Mouse (Mus musculus) adrenal gland, adult 8-10 months (tissue): ENCODE data around the gene Filip1l. TPM values are rescaled to one million over a fixed set of nuclear protein-coding genes. Genes with fewer than 3 reads are reported as not detected.
A peak's percentile ranks its signal among the peaks of the same experiment; 100 is the strongest.

Experiments
- DNase-seq: peaks from one replicate; pipeline ENCODE4 v3.0.0; 2022
- total RNA-seq, 4 experiments: library from RNA; stranded (reverse); gene quantifications; 2 replicates each; pipeline ENCODE4 v1.2.4; 2022

Filip1l gene
- total RNA-seq, 4 experiments from 2014 or later, result 15.2 to 32.3 (median 24.5) TPM

DNA sequence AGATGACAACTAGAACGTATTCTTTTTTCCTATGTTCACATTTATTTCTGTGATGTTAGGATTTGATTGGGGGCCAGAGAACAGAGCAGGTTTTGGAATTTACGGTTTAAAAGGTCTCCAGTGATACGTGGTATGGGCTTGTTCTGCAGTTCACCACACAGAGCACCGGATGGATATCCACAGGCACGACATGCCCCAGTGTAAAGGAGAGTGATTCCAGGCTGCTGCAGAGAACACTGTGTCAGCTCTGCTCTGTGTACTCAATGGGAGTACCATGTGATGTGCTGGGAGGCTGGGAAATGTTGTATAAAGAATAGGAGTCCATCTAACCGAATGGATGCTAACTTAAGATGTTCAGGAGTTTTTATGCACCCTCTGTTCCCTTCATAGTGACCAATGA is 1.0 kb downstream of the Filip1l start:
- DNase-seq, result no peak

DNA sequence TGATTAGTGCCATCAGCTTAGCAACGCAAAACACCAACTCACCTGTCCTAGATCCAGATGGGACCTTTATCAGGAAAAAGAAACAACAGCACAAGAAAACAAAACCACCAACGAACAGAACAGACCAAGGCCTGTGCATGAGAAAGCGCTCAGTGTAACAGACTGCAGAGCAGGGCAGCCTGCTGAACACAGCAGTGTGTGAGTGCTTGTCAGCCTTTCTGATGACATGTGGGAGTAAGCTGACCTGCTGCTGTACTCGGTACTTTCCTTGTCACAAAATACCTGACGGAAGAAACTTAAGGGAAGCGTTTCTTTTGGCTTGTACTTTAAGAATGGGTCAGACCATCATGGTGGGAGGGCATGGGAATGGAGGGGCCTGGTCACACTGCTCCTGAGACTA is 3.6 kb downstream of the Filip1l start:
- DNase-seq, result no peak

DNA sequence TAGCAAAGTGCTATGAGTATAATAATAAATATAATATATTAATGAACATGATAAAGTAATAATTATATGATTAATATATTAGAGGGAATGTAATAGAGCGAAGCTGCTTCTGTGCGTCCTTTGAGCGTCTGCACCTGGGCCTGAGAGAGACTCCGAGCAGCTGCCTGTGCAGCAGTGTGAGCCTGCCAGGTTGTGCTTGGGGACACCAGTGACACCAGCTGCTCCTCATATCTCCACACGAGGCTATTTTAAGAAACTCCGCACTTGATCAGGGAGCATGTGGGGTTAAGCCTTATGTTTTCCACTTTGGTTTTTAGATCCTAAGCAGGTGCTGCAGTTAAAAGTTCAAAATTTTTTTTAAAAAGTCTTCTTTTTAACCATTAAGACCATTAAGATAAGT is 4.1 kb downstream of the Filip1l start:
- DNase-seq, result no peak

DNA sequence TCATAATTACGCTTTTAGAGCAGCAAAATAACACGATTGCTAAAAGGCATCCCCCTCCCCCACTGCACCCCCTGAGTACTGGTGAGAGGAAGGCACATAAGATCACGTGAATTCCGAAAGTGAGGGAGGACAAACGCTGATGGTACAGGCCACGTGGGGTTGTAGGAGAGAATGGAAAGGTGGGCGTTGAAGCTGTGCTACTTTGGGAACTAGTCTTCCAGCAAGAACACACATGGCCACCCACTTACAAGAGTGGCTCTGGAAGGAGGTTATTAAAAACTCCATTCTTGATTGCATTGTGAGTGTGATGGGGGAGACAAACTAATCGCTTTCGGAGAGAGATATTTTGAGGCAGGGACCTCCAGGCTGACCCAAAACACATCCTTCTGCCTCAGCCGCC is 6.4 kb downstream of the Filip1l start:
- DNase-seq, result no peak

DNA sequence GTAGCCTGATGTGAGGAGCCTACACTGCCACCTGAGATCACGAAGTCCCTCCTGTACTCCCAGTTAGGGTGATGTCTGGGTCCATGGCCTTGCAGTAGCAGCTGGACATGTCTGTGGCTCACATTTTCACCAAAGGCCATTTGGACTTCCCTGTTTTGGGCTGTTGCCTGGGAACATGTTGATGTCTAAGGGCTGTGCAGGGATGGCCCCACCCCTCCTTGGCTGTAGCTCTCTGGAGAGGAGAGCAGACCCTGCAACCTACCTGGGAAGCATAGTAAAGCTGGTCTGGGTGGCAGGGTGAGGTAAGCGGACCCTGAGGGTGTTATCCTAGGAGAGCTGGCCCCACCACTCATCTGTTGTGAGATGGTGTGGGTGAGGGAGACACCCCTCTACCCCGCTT is 7.9 kb downstream of the Filip1l start:
- DNase-seq, result no peak

DNA sequence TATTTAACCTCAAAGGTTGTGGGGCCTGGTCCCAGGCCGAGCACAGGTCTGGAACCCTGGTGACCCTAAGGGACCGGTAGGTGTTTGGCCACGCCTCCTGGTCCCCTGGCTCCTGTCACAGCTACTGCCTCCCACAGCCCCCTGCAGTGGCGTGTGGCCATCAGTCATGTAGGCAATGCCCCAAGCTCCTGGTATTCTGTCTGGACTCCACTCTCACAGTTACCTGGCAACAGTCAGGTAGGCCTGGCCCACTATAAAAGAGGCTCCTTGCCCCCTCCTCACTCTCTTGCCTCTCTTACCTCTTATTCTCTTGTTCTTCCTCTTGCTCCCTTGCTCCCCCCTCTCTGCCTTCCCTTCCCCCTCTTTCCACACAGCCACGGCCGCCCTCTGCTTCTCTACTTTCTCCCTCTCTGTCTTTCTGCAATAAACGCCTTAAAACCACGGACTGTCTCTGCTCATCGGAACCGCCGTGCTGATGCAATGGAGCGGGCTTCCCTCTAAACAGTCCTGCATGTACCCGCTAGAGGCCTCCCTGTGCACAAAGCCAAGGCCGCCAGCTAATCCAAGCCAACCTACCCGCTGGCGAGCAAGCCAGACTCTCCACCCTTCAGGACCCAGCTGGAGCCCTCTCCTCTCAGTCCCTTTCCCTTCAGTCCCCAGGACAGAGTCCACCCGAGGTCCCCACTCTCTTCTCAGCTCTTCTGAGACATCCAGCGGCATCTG is 9.9 kb downstream of the Filip1l start:
- peak; percentile 71 for DNase-seq

DNA sequence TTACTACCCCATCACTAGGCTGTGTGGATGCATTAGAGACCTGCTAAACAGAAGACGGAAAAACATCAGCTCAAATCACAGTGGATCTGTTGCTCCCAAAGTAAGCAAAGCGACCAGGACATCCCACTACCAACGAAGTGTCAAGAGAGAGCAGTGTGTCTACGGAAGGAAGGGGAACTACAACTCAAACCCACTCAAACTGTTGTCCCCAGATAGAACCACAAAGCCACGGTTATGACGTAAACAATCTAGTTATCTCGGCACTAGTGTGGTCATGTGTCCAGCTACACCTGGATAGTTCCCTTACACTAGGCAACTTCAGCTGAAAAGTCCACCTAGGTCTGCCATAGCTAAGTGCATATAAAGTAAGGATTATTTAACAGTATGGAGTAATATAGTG is 11.6 kb downstream of the Filip1l start:
- DNase-seq, result no peak

DNA sequence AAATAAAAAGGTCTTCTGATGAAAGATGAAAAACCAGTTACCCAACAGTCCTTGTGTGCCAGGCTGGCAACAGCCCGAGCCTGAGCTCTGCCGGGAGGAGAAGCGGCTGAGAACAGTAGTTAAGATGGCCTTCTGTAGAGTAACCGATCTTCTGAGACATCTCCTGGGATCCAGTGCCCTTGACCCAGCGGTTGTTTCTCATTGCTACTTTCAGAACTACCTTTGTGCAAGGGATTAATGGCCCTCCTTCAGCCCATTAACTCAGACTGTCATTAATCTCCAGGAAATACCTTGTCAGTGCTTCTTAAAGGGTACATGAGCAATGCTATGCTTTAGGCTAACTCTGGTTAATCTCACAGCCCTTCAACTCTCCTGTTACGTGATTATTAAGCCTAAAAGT is 13.2 kb downstream of the Filip1l start:
- peak; percentile 63 for DNase-seq

DNA sequence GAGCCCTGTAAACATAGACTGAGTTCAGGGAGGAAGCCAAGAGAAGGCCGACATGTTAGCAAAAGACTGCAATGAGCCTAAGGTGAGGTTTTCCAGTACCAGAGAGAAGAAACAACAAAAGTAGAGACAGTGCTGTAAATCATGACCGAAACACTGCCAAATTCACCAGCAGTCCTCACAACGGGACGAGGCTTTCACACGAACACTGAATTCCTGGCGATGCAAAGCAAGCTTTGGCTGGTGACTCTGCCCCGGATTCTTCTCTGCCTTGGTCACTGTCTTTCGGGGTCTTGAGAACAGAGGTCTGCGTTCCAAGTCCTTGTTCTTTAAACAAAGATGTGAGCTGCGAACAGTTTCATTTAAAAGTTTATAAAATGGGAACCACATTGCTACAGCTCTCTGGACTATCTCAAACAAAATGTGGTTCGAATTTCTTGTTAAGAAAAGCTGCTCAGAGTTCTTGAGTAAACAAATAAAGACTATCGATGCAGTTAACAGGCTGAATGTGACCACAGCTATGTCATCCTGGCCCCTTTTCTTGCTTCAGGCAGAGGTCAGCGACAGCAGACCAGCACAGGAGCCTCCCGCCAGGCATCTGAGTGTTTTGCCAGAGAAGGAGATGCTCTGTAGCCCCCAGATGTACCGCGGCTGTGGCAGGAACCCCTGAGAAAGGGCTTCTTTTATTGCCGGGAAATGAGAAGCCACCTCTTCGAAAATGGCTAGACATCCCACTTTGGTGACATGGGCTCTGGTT is 14.2 kb downstream of the Filip1l start:
- DNase-seq, result no peak

DNA sequence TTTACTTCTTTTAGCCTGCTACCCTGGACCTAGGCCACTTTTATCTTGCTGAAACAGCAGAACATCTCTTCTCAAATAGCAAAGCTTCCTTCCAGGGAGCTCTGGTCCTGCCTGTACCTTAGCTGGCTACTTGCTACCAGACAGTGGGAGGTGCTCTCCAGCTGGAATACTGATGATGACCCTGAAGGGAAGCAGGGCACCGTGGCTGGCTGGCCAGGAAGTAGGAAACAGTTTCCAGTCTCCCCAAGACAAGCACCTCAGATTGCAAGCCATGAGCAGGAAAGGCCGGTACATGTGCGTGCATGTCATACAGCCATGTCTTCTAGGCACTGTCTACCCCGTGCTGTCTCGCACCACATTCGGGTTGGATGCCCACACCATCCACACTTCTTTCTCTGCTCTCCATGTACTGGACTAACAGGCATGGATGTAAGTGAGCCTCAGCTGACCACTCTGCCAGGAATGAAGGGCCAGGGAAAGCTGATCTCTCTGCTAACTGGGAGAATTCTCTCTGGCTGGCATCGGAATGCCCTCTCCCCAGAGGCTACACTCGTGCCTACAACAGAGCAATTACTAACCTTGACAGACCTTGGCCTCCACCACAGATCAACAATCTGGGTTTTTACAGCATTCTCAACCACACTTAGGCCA is 17.1 kb downstream of the Filip1l start:
- DNase-seq, result no peak

DNA sequence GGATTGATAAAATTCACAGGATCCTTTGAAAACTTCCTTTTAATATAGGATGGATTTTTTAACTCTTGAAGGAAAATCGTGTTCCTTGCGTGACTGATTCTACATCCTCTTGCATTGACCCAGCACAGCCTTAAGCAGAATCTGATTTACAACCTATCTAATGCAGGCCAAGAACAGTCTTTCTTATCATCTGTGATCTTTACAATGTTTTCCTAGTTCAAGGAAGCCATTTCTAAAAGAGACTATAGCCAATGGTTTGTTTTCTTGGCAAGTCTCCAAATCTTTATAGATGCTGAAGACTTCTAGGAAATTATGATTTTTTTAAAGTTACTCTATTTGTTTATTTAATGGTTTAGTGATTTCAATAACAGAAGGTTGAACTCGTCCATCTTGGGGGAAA is 19.3 kb downstream of the Filip1l start:
- no peak for DNase-seq

DNA sequence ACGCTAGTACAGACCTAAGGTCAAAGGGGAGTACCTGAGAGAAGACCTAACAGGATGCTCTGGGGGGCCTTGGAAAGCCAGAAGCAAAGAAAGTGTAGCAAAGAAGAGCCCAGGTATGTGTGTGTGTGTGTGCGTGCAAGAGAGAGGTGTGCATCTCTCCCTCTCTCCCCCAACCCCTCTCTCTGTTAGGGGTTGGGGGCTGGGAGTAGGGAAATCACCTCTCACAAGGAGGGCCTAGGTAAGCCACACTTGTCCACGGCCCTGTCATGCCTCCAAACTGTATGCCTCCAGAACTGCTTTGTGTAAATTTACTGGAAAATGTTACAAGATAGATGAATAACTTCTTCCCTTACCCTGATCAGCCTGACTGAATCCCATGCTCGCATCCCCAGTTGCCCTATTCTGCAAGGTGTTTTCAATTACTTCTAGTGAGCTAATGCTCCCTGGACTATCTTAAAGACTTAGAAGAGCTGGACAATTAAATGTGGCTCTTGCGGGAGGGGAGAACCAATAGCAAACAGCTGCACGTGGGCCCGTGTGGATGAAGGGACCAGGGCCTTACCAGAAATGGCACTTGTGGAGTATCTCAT is 22.4 kb downstream of the Filip1l start:
- DNase-seq, result no peak

DNA sequence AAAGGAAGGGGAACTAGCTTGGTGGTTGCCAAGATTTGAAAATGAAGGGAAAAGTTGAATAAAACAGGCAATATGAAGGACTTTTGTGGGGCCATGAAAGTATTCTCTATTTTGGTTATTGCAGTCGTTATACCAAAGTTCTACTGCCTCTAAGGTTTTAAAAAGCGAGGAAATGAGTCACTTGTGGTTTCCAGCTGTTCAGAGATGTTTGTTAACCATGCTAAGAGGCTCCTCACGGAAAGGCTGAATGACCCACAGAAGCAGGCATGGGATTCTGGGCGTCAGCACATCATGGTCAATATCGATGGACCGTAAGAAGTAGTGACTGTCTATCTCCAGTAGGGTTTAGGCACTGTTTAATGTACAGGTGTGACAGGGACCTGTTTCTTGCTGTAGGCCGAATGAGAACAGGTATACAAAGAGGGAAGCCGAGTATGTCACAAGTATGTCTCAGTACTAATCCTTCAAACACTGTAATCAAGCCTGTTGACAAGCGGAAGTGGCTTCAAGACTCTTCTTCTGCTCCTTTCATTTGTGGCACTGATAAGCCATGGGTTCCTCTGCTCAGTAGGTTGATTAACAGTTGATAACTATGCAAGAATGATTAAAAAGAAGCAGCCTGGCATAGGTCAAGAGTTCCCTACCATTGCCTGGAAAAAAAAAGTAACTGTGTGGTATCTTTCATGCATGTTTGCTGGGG is 25.9 kb downstream of the Filip1l start:
- DNase-seq, result no peak

DNA sequence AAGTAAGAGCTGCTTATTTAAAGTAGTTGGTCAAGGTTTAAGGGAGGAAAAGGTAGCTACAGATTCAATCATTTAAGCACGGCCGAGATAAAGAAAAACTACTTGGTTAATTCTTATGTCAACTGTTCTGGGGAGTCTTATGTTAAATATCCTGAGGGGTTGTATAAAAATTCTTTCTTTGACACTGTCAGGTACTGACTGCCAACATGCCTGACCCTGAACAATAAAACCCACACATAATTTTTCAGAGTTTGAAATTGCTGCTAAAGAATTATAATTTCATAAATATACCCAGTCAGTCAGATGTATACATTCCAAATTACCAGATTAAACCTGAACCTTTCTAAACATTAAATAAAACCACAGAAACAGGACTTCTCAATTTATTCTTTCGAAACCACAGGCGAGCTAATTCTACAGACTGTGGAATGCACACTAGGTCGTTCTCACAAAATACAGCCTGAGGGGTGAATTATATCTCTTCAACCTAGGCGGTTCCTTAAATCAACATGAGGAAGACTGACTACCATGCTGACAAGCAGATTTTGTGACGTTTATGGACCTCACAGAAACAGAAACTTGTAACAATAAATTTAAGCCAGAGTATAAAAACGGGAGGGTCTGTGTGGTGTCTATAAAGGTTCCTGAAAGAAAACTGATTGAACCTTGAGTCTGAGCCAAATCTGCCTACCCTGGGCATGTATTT is 30.5 kb downstream of the Filip1l start:
- no peak for DNase-seq

DNA sequence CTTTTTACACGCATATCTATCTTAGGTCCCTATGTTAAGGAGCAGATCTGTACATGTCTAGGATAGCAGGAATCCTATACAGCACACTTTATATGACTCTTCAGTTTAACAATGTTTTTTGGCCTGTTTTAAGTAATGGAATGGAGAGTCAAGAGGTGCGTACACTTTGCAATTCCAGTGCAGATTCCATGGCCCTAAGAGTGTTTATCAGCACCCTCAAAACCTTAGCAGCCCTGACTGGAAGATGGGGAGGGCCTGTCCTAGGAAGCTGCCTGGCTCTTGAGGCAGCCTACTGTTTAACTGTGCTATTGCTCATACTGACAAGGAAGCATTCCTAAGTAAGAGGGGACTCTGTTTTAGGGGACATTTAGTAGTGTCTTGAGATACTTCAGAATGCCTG is 31.4 kb downstream of the Filip1l start:
- no peak for DNase-seq

DNA sequence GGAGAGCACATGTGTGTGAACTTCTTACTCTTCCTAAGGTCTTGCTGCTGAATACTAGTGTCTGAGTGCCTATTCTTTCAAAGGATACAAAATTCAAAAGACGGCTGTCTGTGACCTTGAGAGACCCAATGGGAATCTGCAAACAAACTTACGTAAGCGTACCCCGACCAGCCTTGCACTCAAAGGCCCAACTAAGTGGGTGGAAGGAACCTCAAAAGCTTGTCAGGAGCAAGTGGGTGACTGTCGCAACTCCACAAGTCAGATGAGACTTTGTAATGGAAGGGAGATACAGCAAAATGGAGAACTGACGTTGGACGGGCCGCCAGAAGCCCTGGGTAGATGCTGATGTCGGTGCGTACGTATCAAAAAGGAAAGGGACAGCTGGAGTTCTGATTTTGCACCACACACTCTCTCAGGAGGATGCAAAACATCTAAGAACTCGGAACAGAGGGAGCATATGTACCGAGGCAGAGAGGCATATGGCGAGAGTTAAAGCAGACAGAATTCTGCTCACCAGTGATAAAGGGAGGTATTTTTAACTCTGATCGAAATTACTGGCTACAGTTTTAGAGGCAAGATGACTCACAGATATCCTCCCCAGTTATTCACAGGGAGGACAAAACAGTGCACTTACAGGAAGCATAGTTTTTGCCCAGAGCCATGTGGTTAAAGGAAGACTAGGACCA is 36.8 kb downstream of the Filip1l start:
- DNase-seq, result no peak

DNA sequence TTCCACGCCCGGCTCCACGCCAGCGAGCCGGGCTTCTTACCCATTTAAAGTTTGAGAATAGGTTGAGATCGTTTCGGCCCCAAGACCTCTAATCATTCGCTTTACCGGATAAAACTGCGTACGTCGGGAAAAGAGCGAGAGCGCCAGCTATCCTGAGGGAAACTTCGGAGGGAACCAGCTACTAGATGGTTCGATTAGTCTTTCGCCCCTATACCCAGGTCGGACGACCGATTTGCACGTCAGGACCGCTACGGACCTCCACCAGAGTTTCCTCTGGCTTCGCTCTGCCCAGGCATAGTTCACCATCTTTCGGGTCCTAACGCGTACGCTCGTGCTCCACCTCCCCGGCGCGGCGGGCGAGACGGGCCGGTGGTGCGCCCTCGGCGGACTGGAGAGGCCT is 38.3 kb downstream of the Filip1l start:
- peak; percentile 93 for DNase-seq

DNA sequence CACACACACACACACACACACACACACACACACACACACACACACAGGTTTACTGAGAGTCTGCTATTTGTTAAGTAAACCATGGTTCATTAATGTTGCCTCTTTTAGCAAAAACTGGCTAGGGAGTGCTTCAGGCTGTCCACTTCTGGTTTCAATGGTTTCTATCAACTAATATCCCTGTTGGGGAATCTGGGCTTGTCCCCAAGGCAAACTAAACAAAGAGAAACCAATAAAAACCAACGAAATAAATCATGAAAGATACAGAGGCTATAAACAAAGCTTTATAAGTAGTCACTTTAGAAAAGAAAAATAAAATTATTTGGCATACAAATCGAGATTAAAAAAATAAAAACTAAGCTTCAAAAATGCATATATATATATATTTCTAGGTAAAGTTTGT is 39.6 kb downstream of the Filip1l start:
- DNase-seq, result no peak

DNA sequence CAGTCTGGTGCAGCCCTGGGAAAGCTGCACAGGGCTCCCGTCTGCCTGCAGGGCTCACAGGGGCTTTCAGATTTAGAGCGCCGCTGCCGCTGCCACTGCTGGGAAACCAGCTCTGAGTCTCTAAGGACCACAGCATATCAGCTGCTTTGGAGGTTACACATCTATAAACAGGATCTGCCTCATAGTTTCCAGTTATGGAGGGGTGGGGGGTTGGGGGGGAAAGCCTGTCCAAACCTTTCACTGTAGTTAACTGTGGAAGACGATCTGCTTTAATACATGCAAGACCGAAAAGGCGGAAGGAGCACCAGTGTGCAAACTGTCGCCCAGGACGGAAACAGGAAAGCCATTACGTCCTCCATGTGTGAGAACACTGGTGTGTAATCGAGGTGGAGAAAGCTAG is 40.3 kb downstream of the Filip1l start:
- DNase-seq, result no peak

DNA sequence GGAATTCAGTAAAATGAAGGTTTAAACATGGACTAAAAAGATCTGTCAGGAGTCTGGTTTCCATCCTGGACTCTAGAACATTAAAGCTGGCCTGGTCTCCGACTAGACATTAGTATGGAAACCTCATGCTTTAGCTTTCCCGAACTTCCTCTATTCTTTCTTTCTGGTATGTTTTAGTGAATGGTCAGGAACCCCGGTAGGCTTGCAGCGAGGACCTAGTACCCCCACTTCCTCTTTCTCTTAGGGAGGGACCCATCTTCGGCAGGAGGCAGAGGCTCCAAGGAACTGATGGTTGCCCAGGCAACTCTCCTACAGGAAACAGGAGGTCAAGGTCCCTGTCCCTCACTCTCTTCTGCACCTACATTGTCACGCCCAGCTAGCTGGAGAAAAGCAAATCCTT is 43.4 kb downstream of the Filip1l start:
- DNase-seq, result no peak

DNA sequence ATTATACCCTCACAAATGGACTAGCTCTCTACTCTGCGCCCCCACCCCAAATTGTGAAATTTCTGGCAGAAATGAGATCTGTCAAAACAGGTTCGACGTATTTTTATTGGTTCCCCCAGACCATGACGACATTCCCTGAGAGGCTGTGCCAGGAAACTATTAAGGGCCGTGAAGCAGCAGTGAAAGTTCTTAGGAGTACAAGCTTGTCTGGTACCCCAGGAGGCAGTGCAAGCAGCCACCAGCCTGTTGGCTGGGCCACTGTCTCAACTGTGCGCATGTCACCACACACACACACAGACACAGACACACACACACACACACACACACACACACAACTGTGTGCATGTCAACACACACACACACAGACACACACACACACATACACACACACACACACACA is 45.0 kb downstream of the Filip1l start:
- DNase-seq, result no peak
